Mouse (Mus musculus) kidney, adult 2 months (tissue): ENCODE data around the gene Gbp9. TPM values are rescaled to one million over a fixed set of nuclear protein-coding genes. Genes with fewer than 3 reads are reported as not detected.

Experiments used
- DNase-seq: peaks from one replicate; pipeline ENCODE4 v3.0.0; 2021
- H3K27ac ChIP-seq: fragments of 200-500 bp; 2 replicates; pipeline ENCODE4 v1.5.1; 2012; ENCODE audit warnings: low read depth, low read length, control low read depth, inconsistent platforms; ENCODE audit not compliant: insufficient read depth
- H3K27me3 ChIP-seq: fragments of 200-500 bp; replicated peaks from 2 replicates; pipeline ENCODE4 v1.6.1; 2012; ENCODE audit warnings: mild to moderate bottlenecking, moderate library complexity, low read length, inconsistent platforms; ENCODE audit not compliant: control insufficient read depth, insufficient read depth
- H3K36me3 ChIP-seq: fragments of 200-500 bp; 2 replicates; pipeline ENCODE4 v1.6.1; 2012; ENCODE audit warnings: mild to moderate bottlenecking, moderate library complexity, low read length, inconsistent platforms; ENCODE audit not compliant: control insufficient read depth, insufficient read depth
- H3K4me1 ChIP-seq: fragments of 200-500 bp; 2 replicates; pipeline ENCODE4 v1.6.1; 2011; ENCODE audit warnings: low read length; ENCODE audit not compliant: control insufficient read depth, insufficient read depth
- H3K4me3 ChIP-seq: fragments of 200-500 bp; 2 replicates; pipeline ENCODE4 v1.5.1; 2011; ENCODE audit warnings: mild to moderate bottlenecking, low read depth, low read length, control low read depth; ENCODE audit not compliant: insufficient read depth
- CTCF ChIP-seq: fragments of 200-500 bp; conservative IDR thresholded peaks from 2 replicates; pipeline ENCODE4 v1.5.1; 2011; ENCODE audit warnings: low read depth, mild to moderate bottlenecking, control low read depth, low read length, moderate library complexity, mixed read lengths; ENCODE audit not compliant: insufficient read depth, insufficient read length
- POLR2A ChIP-seq: fragments of 200-500 bp; IDR thresholded peaks from one replicate; pipeline ENCODE4 v1.6.1; 2011; ENCODE audit warnings: low read depth, low read length, control low read depth
- whole genome bisulfite sequencing: fragments of 180-500 bp; shearing (Covaris S2); methylation state at CpG from one replicate; pipeline ENCODE4 v1.1.7; 2018; 5-methylcytosine and 5-hydroxymethylcytosine counted together
- polyA plus RNA-seq: library from polyadenylated mRNA; depleted of rRNA; stranded (reverse); fragments of >200 nt; gene quantifications from 2 replicates; pipeline ENCODE4 v1.2.3, GENCODE M21; 2012; rRNA removed

Gbp9 gene
- polyA plus RNA-seq, 1 experiment, result 5.4 TPM

DNA sequence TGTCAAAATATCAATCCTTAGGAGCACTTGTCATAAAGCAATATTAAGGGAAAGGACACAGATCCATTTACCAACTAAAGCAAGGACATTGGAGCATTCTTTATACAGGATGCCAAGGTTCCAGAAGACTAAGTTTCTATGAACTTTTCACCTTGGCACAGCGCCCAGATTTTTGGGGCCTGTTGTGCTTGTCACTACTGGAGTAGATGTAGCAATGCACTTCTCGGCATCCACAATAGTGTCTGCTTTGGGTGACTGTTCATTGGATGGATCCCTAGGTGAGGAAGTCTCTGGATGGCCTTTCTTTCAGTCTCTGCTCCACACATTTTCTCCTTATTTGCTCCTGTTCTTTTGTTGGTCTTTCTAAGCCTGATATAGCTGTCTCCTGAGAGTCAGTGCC, 107.0 kb downstream of the Gbp9 start:
- peak; percentile 58 for DNase-seq
- 45% methylated on average over 2 of the region's 2 CpGs for WGBS
- TF ChIP-seq CTCF (no peak), POLR2A (no peak)
- Histone ChIP-seq H3K27me3 (no peaks in the 10 kb centered on the region), H3K36me3 (no peaks in the 10 kb centered on the region), H3K27ac (no peak overlapping the region), H3K4me3 (no peak overlapping the region), H3K4me1 (no peaks in the 10 kb centered on the region)

Other genes starting within 250 kb of the Gbp9 start
- 0.14 and 0.53 TPM in 2 replicates for gene Abcg3, start 156.8 kb downstream of the Gbp9 start, polyA plus RNA-seq
- gene Gbp8, start within 50 bp of the Gbp9 start, polyA plus RNA-seq, result 0.56 and 1.2 TPM in 2 replicates
- 7.9 and 10.1 TPM in 2 replicates for gene Gbp4, start within 50 bp of the Gbp9 start, polyA plus RNA-seq
- gene Gbp10, start 100.0 kb upstream of the Gbp9 start, polyA plus RNA-seq, result 0.90 and 1.4 TPM in 2 replicates
- gene Gm43302, start 154.2 kb upstream of the Gbp9 start, polyA plus RNA-seq, result 1.8 and 2.8 TPM in 2 replicates
- gene Gbp6, start 154.2 kb upstream of the Gbp9 start, polyA plus RNA-seq, result 3.5 and 4.2 TPM in 2 replicates